ENCODE assay signal across 24 mouse cellular contexts in genomic region chr16:95490386-95490785, GRCm38 (mm10).
A peak's percentile ranks its signal among the peaks of the same experiment; 100 is the strongest.
DNase-seq lines count a peak whose midpoint lies in the region; ATAC-seq lines count a peak whose summit lies in the region.
"Had no signal": no experiment of that assay in that cellular context is flagged by ENCODE, and none has a peak within 500 bp of the region (broad histone marks: within the 10 kb centered on the region; RNA-seq: fewer than 3 reads in every experiment).

No protein-coding gene starts in this region.

- no peaks in the 10 kb centered on the region for H3K36me3 ChIP-seq in neural tube, embryonic 15.5 days
- no peaks in the 10 kb centered on the region for H3K36me3 ChIP-seq in limb, embryonic 10.5 days
- no peaks in the 10 kb centered on the region for H3K36me3 ChIP-seq in forebrain, embryonic 12.5 days (replicated peaks)
- H3K36me3 ChIP-seq: embryonic facial prominence, embryonic 12.5 days; embryonic facial prominence, embryonic 15.5 days; forebrain, embryonic 15.5 days; heart, embryonic 10.5 days; heart, embryonic 13.5 days; hindbrain, embryonic 12.5 days; hindbrain, embryonic 15.5 days had no signal

- H3K9ac ChIP-seq in neural tube, embryonic 15.5 days (replicated peaks) = no peak overlapping the region
- no peak overlapping the region for H3K9ac ChIP-seq in forebrain, embryonic 12.5 days
- H3K9ac ChIP-seq: embryonic facial prominence, embryonic 12.5 days; embryonic facial prominence, embryonic 15.5 days; forebrain, embryonic 15.5 days; heart, embryonic 13.5 days; hindbrain, embryonic 12.5 days; hindbrain, embryonic 15.5 days had no signal

- H3K4me3 ChIP-seq in neural tube, embryonic 15.5 days (replicated peaks) = no peak overlapping the region
- H3K4me3 ChIP-seq in limb, embryonic 10.5 days = no peak overlapping the region
- no peak overlapping the region for H3K4me3 ChIP-seq in forebrain, embryonic 12.5 days (replicated peaks)
- H3K4me3 ChIP-seq: embryonic facial prominence, embryonic 12.5 days; embryonic facial prominence, embryonic 15.5 days; forebrain, embryonic 15.5 days; heart, adult 2 months; heart, embryonic 10.5 days; heart, embryonic 13.5 days; hindbrain, embryonic 12.5 days; hindbrain, embryonic 15.5 days had no signal

- no peak overlapping the region for H3K27ac ChIP-seq in neural tube, embryonic 15.5 days (replicated peaks)
- peak overlapping the region; percentile 75 for H3K27ac ChIP-seq in limb, embryonic 10.5 days
- no peak overlapping the region for H3K27ac ChIP-seq in forebrain, embryonic 12.5 days
- H3K27ac ChIP-seq: embryonic facial prominence, embryonic 12.5 days; embryonic facial prominence, embryonic 15.5 days; forebrain, embryonic 15.5 days; heart, adult 2 months; heart, embryonic 10.5 days; heart, embryonic 13.5 days; hindbrain, embryonic 12.5 days; hindbrain, embryonic 15.5 days had no signal

- ATAC-seq in neural tube, embryonic 15.5 days (ENCODE audit: low FRiP score) = no peak
- no peak for ATAC-seq in forebrain, embryonic 12.5 days (ENCODE audit: low FRiP score)
- ATAC-seq: forebrain, embryonic 15.5 days; Patski had no signal

- peak; percentile 38 for DNase-seq in embryo, embryonic 10 days (ENCODE audit: low spot score)
- no peak for DNase-seq in embryo, embryonic 9.5 days (ENCODE audit: extremely low spot score)
- DNase-seq in neural tube, embryonic 10.5 days (ENCODE audit: extremely low spot score, low spot score) = peak; percentile 26
- DNase-seq in limb, embryonic 10.5 days (ENCODE audit: low spot score) = peak; percentile 46
- no peak for DNase-seq in adrenal gland, adult 8-10 months
- no peak for DNase-seq in Muller cell, postnatal 12 days (ENCODE audit: inconsistent ontology term)
- DNase-seq: adrenal gland, postnatal 14 days; cerebellum, adult 11 months; cerebellum, adult 2 months; cerebellum, adult 9-11 months; cerebellum, postnatal 25 days; gastrocnemius, postnatal 25 days; heart, adult 2 months; heart, postnatal 14 days had no signal

- whole genome bisulfite sequencing in neural tube, embryonic 15.5 days = 84% methylated on average over 5 of the region's 5 CpGs
- 33% methylated on average over 5 of the region's 5 CpGs for WGBS in limb, embryonic 10.5 days
- 87% methylated on average over 5 of the region's 5 CpGs for WGBS in forebrain, embryonic 12.5 days

- H3K4me2 ChIP-seq in neural tube, embryonic 15.5 days = no peak overlapping the region
- no peak overlapping the region for H3K4me2 ChIP-seq in forebrain, embryonic 12.5 days
- H3K4me2 ChIP-seq: embryonic facial prominence, embryonic 12.5 days; embryonic facial prominence, embryonic 15.5 days; forebrain, embryonic 15.5 days; heart, embryonic 13.5 days; hindbrain, embryonic 12.5 days; hindbrain, embryonic 15.5 days had no signal

- no peaks in the 10 kb centered on the region for H3K9me3 ChIP-seq in neural tube, embryonic 15.5 days (replicated peaks)
- no peaks in the 10 kb centered on the region for H3K9me3 ChIP-seq in limb, embryonic 10.5 days (replicated peaks)
- H3K9me3 ChIP-seq in forebrain, embryonic 12.5 days = no peaks in the 10 kb centered on the region
- H3K9me3 ChIP-seq: embryonic facial prominence, embryonic 12.5 days; embryonic facial prominence, embryonic 15.5 days; forebrain, embryonic 15.5 days; heart, embryonic 10.5 days; heart, embryonic 13.5 days; hindbrain, embryonic 12.5 days; hindbrain, embryonic 15.5 days had no signal

- H3K27me3 ChIP-seq in neural tube, embryonic 15.5 days (replicated peaks) = no peaks in the 10 kb centered on the region
- H3K27me3 ChIP-seq in limb, embryonic 10.5 days (ENCODE audit: low read depth, poor library complexity, severe bottlenecking) = no peaks in the 10 kb centered on the region
- no peaks in the 10 kb centered on the region for H3K27me3 ChIP-seq in forebrain, embryonic 12.5 days
- H3K27me3 ChIP-seq: embryonic facial prominence, embryonic 12.5 days; embryonic facial prominence, embryonic 15.5 days; forebrain, embryonic 15.5 days; heart, embryonic 13.5 days; hindbrain, embryonic 12.5 days; hindbrain, embryonic 15.5 days had no signal

- H3K4me1 ChIP-seq in neural tube, embryonic 15.5 days = no peaks in the 10 kb centered on the region
- peaks cover 53% of the 10 kb centered on the region for H3K4me1 ChIP-seq in limb, embryonic 10.5 days
- no peaks in the 10 kb centered on the region for H3K4me1 ChIP-seq in forebrain, embryonic 12.5 days
- H3K4me1 ChIP-seq: forebrain, embryonic 15.5 days; heart, embryonic 10.5 days; heart, embryonic 13.5 days; hindbrain, embryonic 15.5 days had no signal

Comparison
In these comparisons a context has a peak if more than half of its experiments do, and no peak if none do; other contexts are left out.
1. DNase-seq: peak in embryo, embryonic 10 days (single experiment), neural tube, embryonic 10.5 days (single experiment) and limb, embryonic 10.5 days (single experiment); none in embryo, embryonic 9.5 days (single experiment), adrenal gland, adult 8-10 months (single experiment) and Muller cell, postnatal 12 days (single experiment).